Mouse (Mus musculus) cerebellum, adult 11 months (tissue): Measurements from ENCODE around the gene Ssh3.

Experiments
- DNase-seq: peaks from one replicate; pipeline ENCODE4 v3.0.0; 2022

The Ssh3 gene

GRCm38 (mm10) chr19:4240247-4240668 is 28.7 kb downstream of the Ssh3 start:
- DNase-seq, result no peak

GRCm38 (mm10) chr19:4234548-4234947 is 34.4 kb downstream of the Ssh3 start:
- no peak for DNase-seq

- DNase-seq, result no peak
Observed at GRCm38 (mm10) chr19:4232651-4233050, 36.3 kb downstream of the Ssh3 start.

- no peak for DNase-seq
Observed at GRCm38 (mm10) chr19:4232186-4232572, 36.8 kb downstream of the Ssh3 start.

- peak; percentile 97 for DNase-seq
Observed at GRCm38 (mm10) chr19:4231253-4232185, 37.5 kb downstream of the Ssh3 start, which contains the start of gene Pold4. Gene Pold4 (plus strand): TSS chr19:4231899.

GRCm38 (mm10) chr19:4230415-4230814 is 38.6 kb downstream of the Ssh3 start:
- DNase-seq, result no peak

GRCm38 (mm10) chr19:4229451-4230076 is 39.4 kb downstream of the Ssh3 start:
- peak; percentile 34 for DNase-seq

GRCm38 (mm10) chr19:4228891-4229290 is 40.1 kb downstream of the Ssh3 start:
- no peak for DNase-seq

- DNase-seq, result peak; percentile 64
Observed at GRCm38 (mm10) chr19:4227894-4228678, 40.9 kb downstream of the Ssh3 start.

- DNase-seq, result no peak
Observed at GRCm38 (mm10) chr19:4227446-4227845, 41.5 kb downstream of the Ssh3 start.

- no peak for DNase-seq
Observed at GRCm38 (mm10) chr19:4226779-4227178, 42.2 kb downstream of the Ssh3 start.

- no peak for DNase-seq
Observed at GRCm38 (mm10) chr19:4222165-4222564, 46.8 kb downstream of the Ssh3 start.

GRCm38 (mm10) chr19:4220957-4221743 is 47.8 kb downstream of the Ssh3 start:
- DNase-seq, result no peak

- no peak for DNase-seq
Observed at GRCm38 (mm10) chr19:4220416-4220815, 48.6 kb downstream of the Ssh3 start.

GRCm38 (mm10) chr19:4219943-4220342 is 49.0 kb downstream of the Ssh3 start:
- no peak for DNase-seq

- no peak for DNase-seq
Observed at GRCm38 (mm10) chr19:4218784-4219183, 50.2 kb downstream of the Ssh3 start.

- DNase-seq, result no peak
Observed at GRCm38 (mm10) chr19:4218293-4218692, 50.7 kb downstream of the Ssh3 start.

- no peak for DNase-seq
Observed at GRCm38 (mm10) chr19:4217855-4218254, 51.1 kb downstream of the Ssh3 start.

GRCm38 (mm10) chr19:4217140-4217539 is 51.8 kb downstream of the Ssh3 start:
- no peak for DNase-seq

- DNase-seq, result no peak
Observed at GRCm38 (mm10) chr19:4216041-4216685, 52.8 kb downstream of the Ssh3 start.

GRCm38 (mm10) chr19:4215451-4215840 is 53.5 kb downstream of the Ssh3 start:
- no peak for DNase-seq
